Mouse (Mus musculus): Measurements from ENCODE around the gene Pakap. TPM values are rescaled to one million over a fixed set of nuclear protein-coding genes. Genes with fewer than 3 reads are reported as not detected.
A peak's percentile ranks its signal among the peaks of the same experiment; 100 is the strongest.

Pakap gene
- polyA plus RNA-seq, 1 experiment from 2014 or later, result 9.8 TPM

DNA sequence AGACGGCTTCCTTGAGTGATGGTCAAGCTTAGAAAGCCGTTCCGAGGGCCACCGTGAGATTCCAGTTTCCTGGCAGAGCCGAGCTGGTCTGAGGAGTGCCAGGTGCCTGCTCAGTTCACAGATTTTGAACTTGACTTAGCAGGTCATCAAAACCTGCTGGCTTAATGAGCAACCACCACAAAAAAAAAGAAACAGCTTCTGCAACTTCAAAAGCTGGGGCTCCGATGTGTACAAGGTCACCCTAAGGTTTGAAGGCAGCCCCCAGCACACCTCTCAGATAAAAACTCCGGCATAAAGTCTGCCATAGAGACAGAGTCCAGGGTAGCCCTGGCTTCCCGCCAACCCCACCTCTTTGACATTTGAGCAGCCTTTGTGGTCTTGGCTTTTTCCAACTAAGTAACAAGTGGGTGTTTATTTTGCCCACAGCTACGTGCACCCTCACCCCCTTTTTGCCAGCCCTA is 348.3 kb downstream of the Pakap start, which contains the start of gene D630039A03Rik:
D630039A03Rik (minus strand) TSS at position 97 of the 461 bp plus-strand sequence.
- WGBS, result 32% methylated on average over 9 of the region's 9 CpGs
- no peaks in the 10 kb centered on the region for H3K9me3 ChIP-seq (ENCODE audit: control insufficient read depth, low read length)
- ATAC-seq (ENCODE audit: low read depth), result no peak
- H3K4me1 ChIP-seq (ENCODE audit: control insufficient read depth, insufficient read depth, low read length), result no peaks in the 10 kb centered on the region
- no peak within 1 kb of the TSS for H3K9ac ChIP-seq (replicated peaks; ENCODE audit: low read depth, low read length)
- H3K4me3 ChIP-seq (ENCODE audit: low read depth, low read length), result no peak within 1 kb of the TSS
- no peaks in the 10 kb centered on the region for H3K36me3 ChIP-seq (ENCODE audit: control insufficient read depth, insufficient read depth, low read length)
- peak within 1 kb of the TSS; percentile 18 for H3K4me2 ChIP-seq (ENCODE audit: low read depth, low read length)
- H3K27ac ChIP-seq (ENCODE audit: low read depth, low read length), result no peak within 1 kb of the TSS
- H3K27me3 ChIP-seq (ENCODE audit: control insufficient read depth, insufficient read depth, low read length), result no peaks in the 10 kb centered on the region

DNA sequence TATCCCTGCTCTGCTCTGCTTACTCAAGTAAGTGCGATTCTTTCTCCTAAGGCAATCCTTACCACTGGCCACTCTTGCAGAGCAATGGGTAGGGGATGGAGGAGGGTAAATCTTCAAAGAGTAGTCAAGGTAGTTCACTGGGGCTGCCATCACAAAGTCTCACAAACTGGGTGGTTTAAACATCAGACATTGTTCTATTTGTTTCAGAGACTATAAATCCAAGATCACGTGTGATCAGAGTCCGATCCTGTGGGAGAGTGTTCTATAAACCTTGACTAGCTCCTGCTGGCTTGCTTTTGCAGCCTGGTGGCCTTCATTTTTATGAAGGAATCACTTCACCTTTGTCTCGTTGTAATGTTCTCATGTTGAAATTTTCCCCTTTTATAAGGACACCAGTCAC is 348.7 kb downstream of the Pakap start:
- no peaks in the 10 kb centered on the region for H3K9me3 ChIP-seq (ENCODE audit: control insufficient read depth, low read length)
- 53% methylated on average over 4 of the region's 4 CpGs for WGBS
- no peaks in the 10 kb centered on the region for H3K27me3 ChIP-seq (ENCODE audit: control insufficient read depth, insufficient read depth, low read length)
- ATAC-seq (ENCODE audit: low read depth), result no peak
- H3K4me1 ChIP-seq (ENCODE audit: control insufficient read depth, insufficient read depth, low read length), result no peaks in the 10 kb centered on the region
- no peak overlapping the region for H3K9ac ChIP-seq (replicated peaks; ENCODE audit: low read depth, low read length)
- H3K27ac ChIP-seq (ENCODE audit: low read depth, low read length), result no peak overlapping the region
- no peak overlapping the region for H3K4me2 ChIP-seq (ENCODE audit: low read depth, low read length)
- H3K36me3 ChIP-seq (ENCODE audit: control insufficient read depth, insufficient read depth, low read length), result no peaks in the 10 kb centered on the region
- H3K4me3 ChIP-seq (ENCODE audit: low read depth, low read length), result no peak overlapping the region

DNA sequence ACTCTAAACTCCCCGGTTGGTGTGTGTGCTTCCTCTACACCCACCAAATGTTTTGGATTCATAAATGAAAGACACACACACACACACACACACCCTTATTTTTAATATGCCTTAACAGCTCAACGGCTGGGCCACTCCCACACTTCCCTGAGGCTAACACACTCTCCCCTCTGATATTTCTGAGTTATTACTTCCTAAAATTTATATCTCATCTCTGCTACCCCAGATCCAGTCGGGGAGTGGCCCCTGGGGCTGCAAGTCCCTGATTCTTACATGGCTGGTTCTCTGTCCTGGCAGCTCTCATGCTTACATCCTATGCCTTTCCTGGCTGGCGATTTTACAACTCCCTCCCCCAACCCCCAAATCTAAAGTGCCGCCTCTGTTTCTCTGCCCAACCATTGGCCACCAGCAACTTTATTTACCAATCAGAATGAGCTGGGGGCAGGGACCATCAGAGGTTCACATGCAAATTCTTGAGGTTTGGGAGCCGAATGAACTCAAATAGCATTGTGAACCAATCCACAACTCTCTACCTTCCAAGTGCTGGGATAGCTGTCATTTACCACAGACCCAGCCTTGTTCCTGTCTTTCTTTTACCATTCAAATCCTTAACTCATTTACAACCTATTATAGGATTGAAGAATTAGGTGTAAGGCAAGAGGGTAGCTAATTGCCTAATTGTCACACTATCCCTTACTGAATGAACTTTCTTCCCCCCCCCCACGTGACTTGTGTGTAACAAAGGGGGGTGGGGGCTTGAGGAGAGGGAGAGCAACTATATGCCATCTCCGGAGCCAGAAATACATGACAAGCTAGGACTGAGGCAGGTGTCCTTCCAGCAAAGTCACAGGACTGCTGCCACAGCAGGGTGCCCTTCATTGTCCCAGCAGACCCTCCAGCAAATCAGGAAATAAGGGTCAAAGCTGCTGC is 351.8 kb downstream of the Pakap start:
- no peaks in the 10 kb centered on the region for H3K4me1 ChIP-seq (ENCODE audit: control insufficient read depth, insufficient read depth, low read length)
- H3K4me3 ChIP-seq (ENCODE audit: low read depth, low read length), result no peak overlapping the region
- no peaks in the 10 kb centered on the region for H3K27me3 ChIP-seq (ENCODE audit: control insufficient read depth, insufficient read depth, low read length)
- H3K9me3 ChIP-seq (ENCODE audit: control insufficient read depth, low read length), result no peaks in the 10 kb centered on the region
- no peak overlapping the region for H3K9ac ChIP-seq (replicated peaks; ENCODE audit: low read depth, low read length)
- 12% methylated on average over 8 of the region's 8 CpGs for WGBS
- H3K4me2 ChIP-seq (ENCODE audit: low read depth, low read length), result no peak overlapping the region
- no peaks in the 10 kb centered on the region for H3K36me3 ChIP-seq (ENCODE audit: control insufficient read depth, insufficient read depth, low read length)
- ATAC-seq (ENCODE audit: low read depth), result peak; percentile 15; the same call in 1 of the 2 replicates
- H3K27ac ChIP-seq (ENCODE audit: low read depth, low read length), result no peak overlapping the region

DNA sequence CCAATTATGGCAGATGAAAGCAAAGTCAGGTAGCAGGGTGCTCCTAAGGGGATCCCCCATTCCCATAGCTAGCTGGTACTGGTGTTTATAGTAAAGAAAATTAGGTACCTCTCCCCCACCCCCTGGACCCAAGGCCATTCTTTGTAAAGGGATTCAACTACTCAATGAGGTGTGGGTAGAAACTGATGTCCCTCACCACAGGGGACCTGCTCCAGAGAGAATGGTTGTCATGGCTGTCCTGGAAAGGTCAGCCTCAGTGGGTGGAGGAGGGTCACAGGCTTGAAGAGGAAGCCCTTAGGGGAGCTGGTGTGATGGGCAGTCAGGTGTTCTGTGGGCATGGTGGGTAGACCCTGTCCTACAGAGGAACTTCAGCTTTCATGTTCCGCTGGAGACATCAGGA is 352.5 kb downstream of the Pakap start:
- Histone ChIP-seq H3K4me1 (ENCODE audit: control insufficient read depth, insufficient read depth, low read length) (no peaks in the 10 kb centered on the region), H3K9me3 (ENCODE audit: control insufficient read depth, low read length) (no peaks in the 10 kb centered on the region), H3K9ac (replicated peaks; ENCODE audit: low read depth, low read length) (no peak overlapping the region), H3K36me3 (ENCODE audit: control insufficient read depth, insufficient read depth, low read length) (no peaks in the 10 kb centered on the region), H3K4me2 (ENCODE audit: low read depth, low read length) (no peak overlapping the region), H3K27me3 (ENCODE audit: control insufficient read depth, insufficient read depth, low read length) (no peaks in the 10 kb centered on the region), H3K4me3 (ENCODE audit: low read depth, low read length) (no peak overlapping the region), H3K27ac (ENCODE audit: low read depth, low read length) (no peak overlapping the region)
- 86% methylated on average over 1 of the region's 1 CpGs for WGBS
- no peak for ATAC-seq (ENCODE audit: low read depth)

DNA sequence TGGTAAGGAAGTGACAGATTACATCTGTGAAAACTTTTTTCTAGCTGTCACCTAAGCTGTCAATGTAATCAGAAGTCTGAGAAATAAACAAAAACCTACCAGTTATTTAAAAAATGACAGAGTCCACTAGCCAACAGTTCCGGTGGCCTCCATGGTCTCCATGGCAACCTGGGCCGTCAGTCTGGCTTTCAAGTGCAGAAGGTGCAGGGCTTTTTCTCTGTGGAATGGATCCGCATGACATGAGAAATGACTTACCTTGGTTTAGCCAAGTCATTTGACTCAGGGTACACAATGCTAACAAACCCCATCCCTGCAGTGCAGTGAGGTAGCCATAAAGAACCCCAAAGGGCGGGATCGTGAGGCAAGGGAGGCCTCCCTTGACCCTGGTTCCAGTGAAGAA is 354.2 kb downstream of the Pakap start:
- Histone ChIP-seq H3K9ac (replicated peaks; ENCODE audit: low read depth, low read length) (no peak overlapping the region), H3K4me1 (ENCODE audit: control insufficient read depth, insufficient read depth, low read length) (no peaks in the 10 kb centered on the region), H3K9me3 (ENCODE audit: control insufficient read depth, low read length) (no peaks in the 10 kb centered on the region), H3K27me3 (ENCODE audit: control insufficient read depth, insufficient read depth, low read length) (no peaks in the 10 kb centered on the region), H3K4me3 (ENCODE audit: low read depth, low read length) (no peak overlapping the region), H3K36me3 (ENCODE audit: control insufficient read depth, insufficient read depth, low read length) (no peaks in the 10 kb centered on the region), H3K27ac (ENCODE audit: low read depth, low read length) (no peak overlapping the region), H3K4me2 (ENCODE audit: low read depth, low read length) (no peak overlapping the region)
- no peak for ATAC-seq (ENCODE audit: low read depth)
- 18% methylated on average over 5 of the region's 5 CpGs for WGBS

DNA sequence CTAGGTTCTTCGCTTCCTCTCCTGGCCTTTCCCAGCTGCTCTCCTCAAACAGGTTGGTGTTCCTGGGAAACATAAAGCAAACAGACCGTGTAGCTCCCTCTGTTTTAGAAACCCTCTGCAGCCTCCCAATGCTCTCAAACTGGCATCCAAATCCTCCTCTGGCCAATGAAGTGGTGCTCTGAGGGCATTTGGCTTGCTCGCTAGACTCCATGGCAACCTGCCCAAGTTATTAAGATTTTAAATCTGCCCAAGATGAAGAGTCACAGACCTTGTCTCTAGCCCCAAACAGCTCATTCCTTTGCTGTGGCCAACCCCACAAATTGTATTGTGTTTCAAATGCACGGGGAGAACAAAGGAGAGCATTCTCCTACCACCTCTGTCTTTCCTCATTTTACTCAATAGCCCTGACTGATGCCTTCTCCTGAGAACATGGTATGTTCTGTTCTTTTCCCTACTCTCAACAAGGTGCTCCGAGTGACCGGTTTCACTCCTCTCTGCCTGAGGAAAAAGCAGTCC is 356.6 kb downstream of the Pakap start:
- H3K27ac ChIP-seq (ENCODE audit: low read depth, low read length), result no peak overlapping the region
- no peak overlapping the region for H3K4me3 ChIP-seq (ENCODE audit: low read depth, low read length)
- H3K4me2 ChIP-seq (ENCODE audit: low read depth, low read length), result no peak overlapping the region
- ATAC-seq (ENCODE audit: low read depth), result no peak
- no peaks in the 10 kb centered on the region for H3K9me3 ChIP-seq (ENCODE audit: control insufficient read depth, low read length)
- no peaks in the 10 kb centered on the region for H3K4me1 ChIP-seq (ENCODE audit: control insufficient read depth, insufficient read depth, low read length)
- 79% methylated on average over 6 of the region's 6 CpGs for WGBS
- no peak overlapping the region for H3K9ac ChIP-seq (replicated peaks; ENCODE audit: low read depth, low read length)
- H3K36me3 ChIP-seq (ENCODE audit: control insufficient read depth, insufficient read depth, low read length), result no peaks in the 10 kb centered on the region
- H3K27me3 ChIP-seq (ENCODE audit: control insufficient read depth, insufficient read depth, low read length), result no peaks in the 10 kb centered on the region

DNA sequence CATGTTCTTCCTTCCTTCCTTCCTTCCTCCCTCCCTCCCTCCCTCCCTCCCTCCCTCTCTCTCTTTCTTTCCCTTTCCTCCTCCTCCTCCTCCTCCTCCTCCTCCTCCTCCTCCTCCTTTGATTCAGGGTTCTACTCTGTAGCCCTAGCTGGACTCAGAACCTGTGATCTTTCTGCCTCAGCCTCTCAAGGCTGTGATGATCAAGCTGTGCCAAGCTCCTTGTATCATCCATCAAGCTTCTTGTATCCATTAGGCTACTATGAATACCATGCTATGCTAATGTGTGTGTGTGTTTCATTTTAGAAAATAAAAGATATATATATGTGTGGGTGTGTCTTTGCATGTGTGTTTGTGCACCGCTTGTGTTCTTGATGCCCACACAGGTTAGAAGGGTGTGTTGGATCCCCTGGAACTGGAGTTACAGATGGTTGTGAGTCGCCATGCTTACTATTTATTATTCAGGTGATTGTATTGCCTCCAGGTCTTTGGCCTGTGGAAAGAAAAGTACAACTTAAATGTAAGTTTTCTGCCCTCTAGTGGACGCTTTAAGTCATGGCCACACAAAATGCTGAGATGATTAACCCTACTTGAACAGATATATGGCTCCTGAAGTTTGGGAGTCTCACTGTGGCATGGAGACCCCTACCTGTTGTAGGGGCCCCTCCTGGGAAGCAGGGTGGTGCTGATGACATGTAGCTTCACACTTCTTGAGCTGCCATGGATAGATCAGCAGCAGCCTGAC is 359.7 kb downstream of the Pakap start:
- peak; percentile 68 for ATAC-seq (ENCODE audit: low read depth)

DNA sequence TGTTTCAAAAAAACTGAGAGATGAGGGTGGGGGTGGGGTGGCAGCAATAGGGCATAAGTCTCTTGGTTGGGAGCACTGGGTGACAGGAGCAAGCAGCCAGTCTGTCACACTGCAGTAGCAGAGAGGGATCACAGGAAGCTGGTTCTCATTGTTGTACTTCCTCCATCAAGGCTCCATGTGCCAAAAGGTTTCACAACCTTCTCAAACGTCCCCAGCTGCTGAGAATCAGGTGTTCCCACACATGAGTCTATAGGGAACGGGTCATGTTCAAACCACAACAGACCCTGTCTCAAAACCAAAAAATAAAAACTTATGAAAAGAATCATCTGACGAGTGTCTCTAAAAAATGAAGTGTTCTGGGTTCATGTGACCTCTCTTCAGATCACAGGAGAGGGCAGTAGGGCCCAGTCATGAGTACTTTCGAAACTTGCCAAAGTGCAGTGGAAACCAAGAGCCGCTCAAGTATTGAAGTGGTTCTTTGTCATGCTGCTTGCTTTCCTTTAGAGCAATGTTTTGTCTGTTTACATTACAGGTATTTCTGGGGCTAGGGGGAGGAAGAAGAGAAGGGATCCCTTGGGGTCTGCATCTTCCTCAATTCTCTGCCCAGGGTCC is 362.7 kb downstream of the Pakap start:
- Histone ChIP-seq H3K4me1 (ENCODE audit: control insufficient read depth, insufficient read depth, low read length) (no peaks in the 10 kb centered on the region), H3K36me3 (ENCODE audit: control insufficient read depth, insufficient read depth, low read length) (no peaks in the 10 kb centered on the region), H3K27me3 (ENCODE audit: control insufficient read depth, insufficient read depth, low read length) (no peaks in the 10 kb centered on the region), H3K4me2 (ENCODE audit: low read depth, low read length) (no peak overlapping the region), H3K27ac (ENCODE audit: low read depth, low read length) (no peak overlapping the region), H3K9me3 (ENCODE audit: control insufficient read depth, low read length) (no peaks in the 10 kb centered on the region; the same call in 1 of the 2 replicates), H3K9ac (replicated peaks; ENCODE audit: low read depth, low read length) (no peak overlapping the region), H3K4me3 (ENCODE audit: low read depth, low read length) (no peak overlapping the region)
- WGBS, result 83% methylated on average over 5 of the region's 5 CpGs
- no peak for ATAC-seq (ENCODE audit: low read depth)

More for the DNA sequence above, 359.7 kb downstream of the Pakap start:
- H3K4me2 ChIP-seq (ENCODE audit: low read depth, low read length), result no peak overlapping the region
- 24% methylated on average over 3 of the region's 3 CpGs for WGBS
- H3K36me3 ChIP-seq (ENCODE audit: control insufficient read depth, insufficient read depth, low read length), result no peaks in the 10 kb centered on the region
- no peak overlapping the region for H3K9ac ChIP-seq (replicated peaks; ENCODE audit: low read depth, low read length)
- no peak overlapping the region for H3K4me3 ChIP-seq (ENCODE audit: low read depth, low read length)
- H3K4me1 ChIP-seq (ENCODE audit: control insufficient read depth, insufficient read depth, low read length), result no peaks in the 10 kb centered on the region
- H3K9me3 ChIP-seq (ENCODE audit: control insufficient read depth, low read length), result no peaks in the 10 kb centered on the region; the same call in 1 of the 2 replicates
- H3K27me3 ChIP-seq (ENCODE audit: control insufficient read depth, insufficient read depth, low read length), result no peaks in the 10 kb centered on the region
- H3K27ac ChIP-seq (ENCODE audit: low read depth, low read length), result no peak overlapping the region

Measured in neural tube, embryonic 14.5 days (tissue).